9 mouse cellular contexts compared by ENCODE assay signal in the genomic region with DNA sequence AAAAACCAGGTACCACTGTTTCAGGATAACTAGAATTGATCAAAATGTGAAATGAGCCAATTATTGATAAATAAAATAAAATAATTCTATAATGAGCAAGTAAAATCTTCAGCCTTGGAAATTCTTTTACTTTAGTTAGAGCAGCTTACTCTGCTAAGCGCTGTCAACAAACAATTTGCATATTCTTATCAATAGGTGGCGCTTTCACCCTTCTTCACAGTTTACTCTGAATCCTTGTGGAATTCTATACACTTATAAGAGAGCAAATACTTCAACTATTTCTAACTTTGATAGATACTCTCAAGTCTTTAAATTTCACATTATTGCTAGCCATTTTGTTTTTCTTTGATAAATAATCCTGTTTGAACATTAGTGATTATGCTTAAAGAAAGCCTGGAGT.
DNase-seq lines count a peak whose midpoint lies in the region; ATAC-seq and TF ChIP-seq lines count a peak whose summit lies in the region.
"Had no signal": no experiment of that assay in that cellular context is flagged by ENCODE, and none has a peak within 500 bp of the region (broad histone marks: within the 10 kb centered on the region; RNA-seq: fewer than 3 reads in every experiment).

No protein-coding gene starts in this region.

- 4% methylated on average over 2 of the region's 2 CpGs for WGBS in kidney, embryonic 15.5 days
- WGBS in intestine, embryonic 16.5 days: 12% methylated on average over 2 of the region's 2 CpGs

- H3K9me3 ChIP-seq in kidney, embryonic 15.5 days (replicated peaks): no peaks in the 10 kb centered on the region
- H3K9me3 ChIP-seq in ES-E14 (ENCODE audit: control insufficient read depth, insufficient read depth, low read depth, low read length): no peaks in the 10 kb centered on the region
- H3K9me3 ChIP-seq in intestine, embryonic 16.5 days (ENCODE audit: control insufficient read depth, low read length): no peaks in the 10 kb centered on the region
- H3K9me3 ChIP-seq: heart, embryonic 10.5 days; liver, embryonic 13.5 days had no signal

- H3K4me2 ChIP-seq in kidney, embryonic 15.5 days: no peak overlapping the region
- no peak overlapping the region for H3K4me2 ChIP-seq in intestine, embryonic 16.5 days (ENCODE audit: low read depth, low read length)
- H3K4me2 ChIP-seq: liver, embryonic 13.5 days had no signal

- in situ Hi-C loops in ES-E14 (cut with MboI; ENCODE audit: low sequenced_read_pairs in 2 of 2, unreplicated experiment in 2 of 2): no loop called here

- H3K4me3 ChIP-seq in kidney, embryonic 15.5 days (replicated peaks): no peak overlapping the region
- H3K4me3 ChIP-seq in ES-E14 (ENCODE audit: insufficient read depth in 1 of 2, low read depth in 1 of 2, low read length in 2 of 2, poor library complexity in 1 of 2, severe bottlenecking in 1 of 2): no peak overlapping the region
- no peak overlapping the region for H3K4me3 ChIP-seq in intestine, embryonic 16.5 days (ENCODE audit: low read length)
- H3K4me3 ChIP-seq: heart, embryonic 10.5 days; liver, embryonic 13.5 days had no signal

- H3K27ac ChIP-seq in kidney, embryonic 15.5 days: no peak overlapping the region
- H3K27ac ChIP-seq in ES-E14 (ENCODE audit: insufficient read depth, low read depth, low read length, poor library complexity, severe bottlenecking): no peak overlapping the region
- H3K27ac ChIP-seq in intestine, embryonic 16.5 days (ENCODE audit: low read length): no peak overlapping the region
- H3K27ac ChIP-seq: heart, embryonic 10.5 days; liver, embryonic 13.5 days had no signal

- 0 out of 2 replicates have a peak, but pooled peaks have one; percentile 79 for ATAC-seq in kidney, embryonic 15.5 days (replicated peaks; ENCODE audit: low FRiP score)
- ATAC-seq in intestine, embryonic 16.5 days: no peak

- no peak for DNase-seq in kidney, postnatal 4 days
- DNase-seq in ES-E14 (ENCODE audit: low read depth, low spot score): peak; percentile 9
- DNase-seq in brain, adult 2 months (ENCODE audit: low read depth, low spot score): peak; percentile 59
- DNase-seq in lung, postnatal 25 days (ENCODE audit: low spot score): peak; percentile 6
- no peak for DNase-seq in spleen, adult 12 weeks (ENCODE audit: low spot score)
- DNase-seq: liver, embryonic 13.5 days had no signal

- no peaks in the 10 kb centered on the region for H3K27me3 ChIP-seq in kidney, embryonic 15.5 days
- no peaks in the 10 kb centered on the region for H3K27me3 ChIP-seq in intestine, embryonic 16.5 days (replicated peaks; ENCODE audit: control insufficient read depth, insufficient read depth, low read length)
- H3K27me3 ChIP-seq: liver, embryonic 13.5 days had no signal

- no peaks in the 10 kb centered on the region for H3K36me3 ChIP-seq in kidney, embryonic 15.5 days
- H3K36me3 ChIP-seq in ES-E14 (ENCODE audit: control insufficient read depth, insufficient read depth, low read length, poor library complexity, severe bottlenecking): no peaks in the 10 kb centered on the region
- no peaks in the 10 kb centered on the region for H3K36me3 ChIP-seq in intestine, embryonic 16.5 days (ENCODE audit: control insufficient read depth, insufficient read depth, low read length)
- H3K36me3 ChIP-seq: heart, embryonic 10.5 days; liver, embryonic 13.5 days had no signal

- no peaks in the 10 kb centered on the region for H3K4me1 ChIP-seq in kidney, embryonic 15.5 days
- H3K4me1 ChIP-seq in ES-E14 (ENCODE audit: control insufficient read depth in 2 of 2, insufficient read depth in 2 of 2, low read length in 2 of 2, poor library complexity in 1 of 2): no peaks in the 10 kb centered on the region
- no peaks in the 10 kb centered on the region for H3K4me1 ChIP-seq in intestine, embryonic 16.5 days (ENCODE audit: control insufficient read depth, insufficient read depth, low read length)
- H3K4me1 ChIP-seq: heart, embryonic 10.5 days; liver, embryonic 13.5 days had no signal

- no peak overlapping the region for H3K9ac ChIP-seq in kidney, embryonic 15.5 days
- no peak overlapping the region for H3K9ac ChIP-seq in ES-E14 (ENCODE audit: insufficient read depth, low read depth, low read length, poor library complexity, severe bottlenecking)
- H3K9ac ChIP-seq in intestine, embryonic 16.5 days (ENCODE audit: low read depth, low read length): no peak overlapping the region
- H3K9ac ChIP-seq: liver, embryonic 13.5 days had no signal

TF ChIP-seq in ES-E14, 5 proteins besides CTCF, POLR2A, EP300 and RAD21:
- TF ChIP-seq HCFC1 (IDR thresholded peaks at IDR 0.05; ENCODE audit: borderline replicate concordance, insufficient read depth, low read length): no peak
- no peak for TF ChIP-seq ZC3H11A (IDR thresholded peaks at IDR 0.05; ENCODE audit: borderline replicate concordance, low read depth, low read length)
- no peak for TF ChIP-seq CHD2 (IDR thresholded peaks at IDR 0.05; ENCODE audit: low read depth, low read length)
- no peak for TF ChIP-seq ZNF384 (IDR thresholded peaks at IDR 0.05; ENCODE audit: low read depth, low read length)
TF ChIP-seq in ES-E14: peak in this region for 0.

Comparison
In these comparisons a context has a peak if more than half of its experiments do, and no peak if none do; other contexts are left out.
1. DNase-seq: peak in ES-E14 (single experiment), brain, adult 2 months (single experiment) and lung, postnatal 25 days (single experiment); none in kidney, postnatal 4 days (0 of 2) and spleen, adult 12 weeks (single experiment).